Mouse (Mus musculus): ENCODE measurements around the gene Cyp2c23. TPM values are rescaled to one million over a fixed set of nuclear protein-coding genes. Genes with fewer than 3 reads are reported as not detected.
A peak's percentile ranks its signal among the peaks of the same experiment; 100 is the strongest.

Gene Cyp2c23
- polyA plus RNA-seq, 1 experiment: not detected

- no peaks in the 10 kb centered on the region for H3K27me3 ChIP-seq (ENCODE audit: control insufficient read depth, insufficient read depth, low read length)
- H3K4me1 ChIP-seq (replicated peaks; ENCODE audit: control insufficient read depth, insufficient read depth, low read length): peaks cover 3% of the 10 kb centered on the region; the same call in 1 of the 2 replicates
- H3K4me3 ChIP-seq (ENCODE audit: control insufficient read depth, insufficient read depth, low read length): no peak overlapping the region
- TF ChIP-seq POLR2A (IDR thresholded peaks at IDR 0.05; ENCODE audit: control insufficient read depth, extremely low read depth, insufficient read depth, low read length, poor library complexity) (no peak), CTCF (IDR thresholded peaks at IDR 0.05; ENCODE audit: borderline replicate concordance, control insufficient read depth, extremely low read depth, insufficient read depth, low read length, poor library complexity) (no peak)
- peak; percentile 21 for DNase-seq
- H3K27ac ChIP-seq (ENCODE audit: control insufficient read depth, insufficient read depth, low read length): no peak overlapping the region
- no peaks in the 10 kb centered on the region for H3K36me3 ChIP-seq (ENCODE audit: control insufficient read depth, insufficient read depth, low read length)
- 95% methylated on average over 2 of the region's 2 CpGs for WGBS
Observed at GRCm38 (mm10) chr19:43961185-43961584, 67.8 kb downstream of the Cyp2c23 start.

DNA sequence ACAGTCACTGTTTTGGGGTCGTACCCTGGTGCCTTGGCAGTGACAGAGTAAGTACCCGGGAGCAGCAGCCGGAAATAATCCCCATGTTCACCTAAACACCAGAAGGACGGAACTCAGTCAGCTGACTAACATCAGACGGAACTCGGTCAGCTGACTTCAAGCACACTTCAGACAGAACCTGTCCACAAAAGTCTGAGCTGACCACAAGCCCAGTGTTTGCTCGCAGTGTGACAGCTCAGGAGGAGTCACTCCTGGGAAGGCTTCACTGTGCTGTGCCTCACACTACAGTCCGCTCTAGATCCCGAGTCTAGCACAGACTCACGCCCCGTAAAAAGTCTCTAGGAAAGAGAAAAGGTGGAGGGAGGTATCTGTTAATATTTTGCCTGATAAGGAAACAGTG lies 69.0 kb downstream of the Cyp2c23 start:
- H3K36me3 ChIP-seq (ENCODE audit: control insufficient read depth, insufficient read depth, low read length): no peaks in the 10 kb centered on the region
- no peaks in the 10 kb centered on the region for H3K4me1 ChIP-seq (replicated peaks; ENCODE audit: control insufficient read depth, insufficient read depth, low read length)
- no peaks in the 10 kb centered on the region for H3K27me3 ChIP-seq (ENCODE audit: control insufficient read depth, insufficient read depth, low read length)
- no peak for DNase-seq
- H3K27ac ChIP-seq (ENCODE audit: control insufficient read depth, insufficient read depth, low read length): no peak overlapping the region
- no peak overlapping the region for H3K4me3 ChIP-seq (ENCODE audit: control insufficient read depth, insufficient read depth, low read length)
- TF ChIP-seq POLR2A (IDR thresholded peaks at IDR 0.05; ENCODE audit: control insufficient read depth, extremely low read depth, insufficient read depth, low read length, poor library complexity): no peak
- no peak for TF ChIP-seq CTCF (IDR thresholded peaks at IDR 0.05; ENCODE audit: borderline replicate concordance, control insufficient read depth, extremely low read depth, insufficient read depth, low read length, poor library complexity)
- 91% methylated on average over 11 of the region's 11 CpGs for WGBS

- Histone ChIP-seq H3K4me3 (ENCODE audit: control insufficient read depth, insufficient read depth, low read length) (no peak overlapping the region), H3K4me1 (replicated peaks; ENCODE audit: control insufficient read depth, insufficient read depth, low read length) (no peaks in the 10 kb centered on the region), H3K36me3 (ENCODE audit: control insufficient read depth, insufficient read depth, low read length) (no peaks in the 10 kb centered on the region), H3K27me3 (ENCODE audit: control insufficient read depth, insufficient read depth, low read length) (no peaks in the 10 kb centered on the region), H3K27ac (ENCODE audit: control insufficient read depth, insufficient read depth, low read length) (no peak overlapping the region)
- TF ChIP-seq CTCF (IDR thresholded peaks at IDR 0.05; ENCODE audit: borderline replicate concordance, control insufficient read depth, extremely low read depth, insufficient read depth, low read length, poor library complexity) (peak; percentile 83; the same call in 1 of the 2 replicates), POLR2A (IDR thresholded peaks at IDR 0.05; ENCODE audit: control insufficient read depth, extremely low read depth, insufficient read depth, low read length, poor library complexity) (no peak)
- DNase-seq: peak; percentile 55
- WGBS: 23% methylated on average over 2 of the region's 2 CpGs
Observed at GRCm38 (mm10) chr19:43959162-43959561, 69.8 kb downstream of the Cyp2c23 start.

DNA sequence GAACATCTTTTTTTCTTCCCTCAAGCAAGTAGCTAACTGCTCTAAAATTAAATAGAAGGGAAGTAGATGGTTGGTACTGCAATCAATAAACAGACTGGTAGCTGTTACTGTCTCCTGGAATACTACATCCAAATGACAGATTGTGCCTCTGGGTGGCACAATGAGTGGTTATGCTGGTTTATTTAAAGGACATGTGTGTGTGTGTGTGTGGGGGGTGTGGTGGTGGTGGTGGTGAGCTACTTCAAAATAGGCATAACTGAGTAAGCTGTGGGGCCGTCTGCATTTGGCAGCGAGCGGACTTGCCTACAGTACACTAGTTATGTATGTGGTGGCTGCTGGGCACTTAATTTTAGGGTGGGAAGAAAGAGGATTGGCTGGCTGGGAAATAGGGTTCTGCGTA lies 71.1 kb downstream of the Cyp2c23 start:
- Histone ChIP-seq H3K27me3 (ENCODE audit: control insufficient read depth, insufficient read depth, low read length) (no peaks in the 10 kb centered on the region), H3K4me3 (ENCODE audit: control insufficient read depth, insufficient read depth, low read length) (no peak overlapping the region), H3K36me3 (ENCODE audit: control insufficient read depth, insufficient read depth, low read length) (no peaks in the 10 kb centered on the region), H3K4me1 (replicated peaks; ENCODE audit: control insufficient read depth, insufficient read depth, low read length) (no peaks in the 10 kb centered on the region), H3K27ac (ENCODE audit: control insufficient read depth, insufficient read depth, low read length) (no peak overlapping the region)
- 94% methylated on average over 4 of the region's 4 CpGs for WGBS
- TF ChIP-seq POLR2A (IDR thresholded peaks at IDR 0.05; ENCODE audit: control insufficient read depth, extremely low read depth, insufficient read depth, low read length, poor library complexity) (no peak), CTCF (IDR thresholded peaks at IDR 0.05; ENCODE audit: borderline replicate concordance, control insufficient read depth, extremely low read depth, insufficient read depth, low read length, poor library complexity) (no peak)
- DNase-seq: no peak

DNA sequence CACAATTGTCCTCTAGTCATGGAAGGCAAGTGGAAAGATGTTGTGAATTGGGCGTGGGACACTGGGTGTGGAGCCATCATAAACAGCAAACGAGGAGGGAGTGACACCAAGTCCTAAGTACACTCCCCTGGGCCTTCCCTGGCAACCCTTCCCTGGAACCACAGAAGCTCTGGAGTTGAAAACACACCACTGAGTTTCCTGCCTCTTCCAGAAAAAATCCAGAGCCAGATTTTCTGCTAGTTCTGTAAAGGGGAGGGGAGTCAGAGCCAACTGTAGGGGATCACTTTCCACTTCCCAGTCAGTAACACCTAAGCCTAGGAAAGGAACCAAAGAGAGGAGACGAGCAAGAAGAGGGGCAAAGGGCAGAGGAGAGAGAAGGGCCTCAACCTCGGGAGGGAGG lies 71.6 kb downstream of the Cyp2c23 start:
- TF ChIP-seq POLR2A (IDR thresholded peaks at IDR 0.05; ENCODE audit: control insufficient read depth, extremely low read depth, insufficient read depth, low read length, poor library complexity) (no peak), CTCF (IDR thresholded peaks at IDR 0.05; ENCODE audit: borderline replicate concordance, control insufficient read depth, extremely low read depth, insufficient read depth, low read length, poor library complexity) (no peak)
- no peaks in the 10 kb centered on the region for H3K27me3 ChIP-seq (ENCODE audit: control insufficient read depth, insufficient read depth, low read length)

GRCm38 (mm10) chr19:43955266-43955665 lies 73.7 kb downstream of the Cyp2c23 start:
- TF ChIP-seq POLR2A (IDR thresholded peaks at IDR 0.05; ENCODE audit: control insufficient read depth, extremely low read depth, insufficient read depth, low read length, poor library complexity): no peak
- H3K27me3 ChIP-seq (ENCODE audit: control insufficient read depth, insufficient read depth, low read length): no peaks in the 10 kb centered on the region
- DNase-seq: no peak
- H3K4me3 ChIP-seq (ENCODE audit: control insufficient read depth, insufficient read depth, low read length): no peak overlapping the region
- WGBS: 60% methylated on average over 5 of the region's 5 CpGs
- H3K27ac ChIP-seq (ENCODE audit: control insufficient read depth, insufficient read depth, low read length): no peak overlapping the region
- H3K36me3 ChIP-seq (ENCODE audit: control insufficient read depth, insufficient read depth, low read length): no peaks in the 10 kb centered on the region
- no peaks in the 10 kb centered on the region for H3K4me1 ChIP-seq (replicated peaks; ENCODE audit: control insufficient read depth, insufficient read depth, low read length)

More for the DNA sequence above, 71.6 kb downstream of the Cyp2c23 start:
- Histone ChIP-seq H3K4me1 (replicated peaks; ENCODE audit: control insufficient read depth, insufficient read depth, low read length) (no peaks in the 10 kb centered on the region), H3K36me3 (ENCODE audit: control insufficient read depth, insufficient read depth, low read length) (no peaks in the 10 kb centered on the region), H3K4me3 (ENCODE audit: control insufficient read depth, insufficient read depth, low read length) (no peak overlapping the region), H3K27ac (ENCODE audit: control insufficient read depth, insufficient read depth, low read length) (no peak overlapping the region)
- no peak for DNase-seq
- 78% methylated on average over 4 of the region's 4 CpGs for whole genome bisulfite sequencing

Other genes starting within 250 kb of the Cyp2c23 start
- gene Abcc2, start 247.0 kb downstream of the Cyp2c23 start, polyA plus RNA-seq (2012; rRNA removed): 0.46 and 1.1 TPM in 2 replicates
- gene Dnmbp, start 89.0 kb downstream of the Cyp2c23 start, polyA plus RNA-seq (2012; rRNA removed): 12.7 and 13.0 TPM in 2 replicates
- gene Cpn1, start 42.7 kb downstream of the Cyp2c23 start, polyA plus RNA-seq (2012; rRNA removed): 0.27 and 0.45 TPM in 2 replicates
- 5.5 and 8.0 TPM in 2 replicates for gene Erlin1, start 40.6 kb upstream of the Cyp2c23 start, polyA plus RNA-seq (2012; rRNA removed)
- gene Chuk, start 78.3 kb upstream of the Cyp2c23 start, polyA plus RNA-seq (2012; rRNA removed): 23.6 and 26.4 TPM in 2 replicates
- 9.3 and 11.8 TPM in 2 replicates for gene Cwf19l1, start 106.7 kb upstream of the Cyp2c23 start, polyA plus RNA-seq (2012; rRNA removed)
- 35.5 and 44.4 TPM in 2 replicates for gene Bloc1s2, start 117.2 kb upstream of the Cyp2c23 start, polyA plus RNA-seq (2012; rRNA removed)
- gene Pkd2l1, start 163.2 kb upstream of the Cyp2c23 start, polyA plus RNA-seq (2012; rRNA removed): 0.22 and 0.31 TPM in 2 replicates
- gene Scd3, start 174.1 kb upstream of the Cyp2c23 start, polyA plus RNA-seq (2012; rRNA removed): 0.17 and 0.23 TPM in 2 replicates

Data from thymus, adult 2 months (tissue).